Mouse (Mus musculus) splenic B cell, adult 2 months (primary cell): ENCODE data around the gene Ywhaq.

Experiments
- DNase-seq: peaks from one replicate; pipeline ENCODE4 v3.0.0-alpha.2; 2011; ENCODE audit warnings: low read depth, low spot score
- H3K27me3 ChIP-seq: 2 replicates; pipeline ENCODE4 v1.6.1; 2012; ENCODE audit warnings: mild to moderate bottlenecking, low read length, moderate library complexity, mixed read lengths; ENCODE audit not compliant: control insufficient read depth, poor library complexity, insufficient read depth, severe bottlenecking
- H3K36me3 ChIP-seq: 2 replicates; pipeline ENCODE4 v1.6.1; 2012; ENCODE audit warnings: mild to moderate bottlenecking, low read length, moderate library complexity, mixed read lengths; ENCODE audit not compliant: control insufficient read depth, poor library complexity, insufficient read depth, severe bottlenecking

Ywhaq gene

DNA sequence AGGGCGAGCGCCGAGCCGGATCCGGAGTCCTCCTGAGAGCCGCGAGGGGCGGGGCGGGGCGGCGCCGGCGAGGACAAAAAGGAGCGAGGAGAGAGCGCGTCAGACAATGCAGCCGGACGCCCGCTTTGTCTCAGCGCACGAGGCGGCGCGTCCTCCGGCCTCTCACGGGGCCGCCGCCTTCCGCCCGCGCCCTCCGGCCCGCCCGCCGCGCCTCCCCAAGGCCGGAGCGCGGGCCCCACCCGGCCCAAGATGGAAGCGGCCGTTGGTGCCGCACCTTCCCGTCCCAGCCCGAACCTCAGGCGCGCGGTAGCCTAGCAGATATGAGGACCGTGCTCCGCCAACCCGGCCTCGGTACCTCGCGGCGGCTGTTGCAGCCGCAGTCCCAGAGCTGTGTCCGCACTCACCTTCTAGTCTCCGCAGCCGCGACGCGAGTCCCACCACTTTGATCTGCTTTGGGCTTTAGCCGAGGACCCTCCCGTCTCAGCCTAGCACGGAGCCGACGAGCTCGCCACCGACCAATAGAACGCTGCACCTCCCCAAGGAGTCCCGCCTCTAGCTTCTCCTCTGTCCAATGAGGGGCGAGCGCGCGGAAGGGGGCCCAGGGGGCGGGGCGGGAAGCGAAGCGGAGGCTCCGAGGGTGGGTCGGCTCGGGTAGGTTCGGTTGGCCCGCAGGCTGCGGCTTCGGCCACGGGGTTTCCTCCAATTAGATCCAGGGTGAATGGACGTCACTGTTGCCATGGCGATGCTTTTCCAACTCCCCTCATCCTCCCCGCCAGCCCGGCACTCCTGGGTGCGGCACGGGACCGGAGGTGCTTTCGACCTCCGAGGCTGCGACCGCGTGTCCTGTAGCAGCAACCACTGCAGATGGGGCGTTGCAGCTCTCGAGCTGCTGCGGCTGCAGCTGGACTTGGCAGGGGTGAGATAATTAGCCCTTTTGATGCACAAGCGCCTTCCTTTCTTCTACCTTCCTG, at the start of gene Ywhaq:
Ywhaq (minus strand) TSS at position 538 of the 971 bp plus-strand sequence.
- Histone ChIP-seq H3K27me3 (no peaks in the 10 kb centered on the region), H3K36me3 (peaks cover 11% of the 10 kb centered on the region)
- peak; percentile 96 for DNase-seq

GRCm38 (mm10) chr12:21463448-21463891, 46.0 kb upstream of the Ywhaq start:
- Histone ChIP-seq H3K36me3 (no peaks in the 10 kb centered on the region), H3K27me3 (no peaks in the 10 kb centered on the region)
- peak; percentile 65 for DNase-seq

DNA sequence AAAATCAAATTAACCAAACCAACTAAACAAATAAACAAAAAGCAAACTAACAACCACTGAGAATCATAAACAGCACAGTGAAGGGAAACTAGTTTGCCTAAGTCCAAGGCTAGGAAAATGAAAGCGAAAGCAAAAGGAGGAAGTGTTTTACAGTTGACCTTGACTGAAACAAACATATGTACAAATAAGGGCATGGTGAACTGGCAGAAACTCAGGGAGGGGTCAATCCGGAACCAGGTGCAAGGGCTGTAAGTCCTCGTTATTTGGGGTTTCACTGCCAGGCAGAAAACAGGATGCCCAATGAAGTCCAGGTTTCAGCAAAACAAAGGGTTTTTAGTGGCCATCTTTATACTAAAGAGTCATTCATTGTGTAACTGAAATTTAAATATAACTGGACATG, 45.2 kb upstream of the Ywhaq start:
- Histone ChIP-seq H3K27me3 (no peaks in the 10 kb centered on the region), H3K36me3 (no peaks in the 10 kb centered on the region)
- peak; percentile 78 for DNase-seq

GRCm38 (mm10) chr12:21459681-21460080, 42.2 kb upstream of the Ywhaq start:
- no peaks in the 10 kb centered on the region for H3K27me3 ChIP-seq
- no peaks in the 10 kb centered on the region for H3K36me3 ChIP-seq
- DNase-seq = peak; percentile 44

- Histone ChIP-seq H3K36me3 (no peaks in the 10 kb centered on the region), H3K27me3 (no peaks in the 10 kb centered on the region)
- no peak for DNase-seq
These were observed 38.6 kb upstream of the Ywhaq start for GRCm38 (mm10) chr12:21456021-21456420.

- no peak for DNase-seq
These were observed 34.3 kb upstream of the Ywhaq start for GRCm38 (mm10) chr12:21451752-21452151.

GRCm38 (mm10) chr12:21451351-21451750, 33.9 kb upstream of the Ywhaq start:
- H3K36me3 ChIP-seq = no peaks in the 10 kb centered on the region
- no peaks in the 10 kb centered on the region for H3K27me3 ChIP-seq
- DNase-seq = no peak

More at GRCm38 (mm10) chr12:21451752-21452151, 34.3 kb upstream of the Ywhaq start:
- H3K27me3 ChIP-seq = no peaks in the 10 kb centered on the region
- no peaks in the 10 kb centered on the region for H3K36me3 ChIP-seq

DNA sequence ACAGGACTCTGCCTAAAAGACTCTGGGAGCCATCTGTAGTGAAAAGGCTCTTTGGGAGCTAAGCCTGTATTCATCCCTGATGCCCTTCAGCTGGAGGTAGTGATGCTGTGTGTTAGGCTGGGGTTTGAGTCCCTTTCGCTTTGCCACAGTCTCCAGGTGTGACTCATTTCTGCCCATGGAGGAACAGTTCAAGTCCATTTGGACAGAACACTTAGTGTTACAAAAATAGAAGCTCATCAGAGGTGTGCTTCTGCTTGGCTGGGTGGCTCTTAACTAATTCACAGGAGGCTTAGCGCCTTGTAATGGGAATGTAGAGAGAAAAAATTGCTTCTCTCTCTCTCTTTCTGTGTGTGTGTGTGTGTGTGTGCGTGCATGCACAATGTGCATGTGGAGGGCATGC, 26.3 kb upstream of the Ywhaq start:
- H3K36me3 ChIP-seq = no peaks in the 10 kb centered on the region
- no peaks in the 10 kb centered on the region for H3K27me3 ChIP-seq
- no peak for DNase-seq

DNA sequence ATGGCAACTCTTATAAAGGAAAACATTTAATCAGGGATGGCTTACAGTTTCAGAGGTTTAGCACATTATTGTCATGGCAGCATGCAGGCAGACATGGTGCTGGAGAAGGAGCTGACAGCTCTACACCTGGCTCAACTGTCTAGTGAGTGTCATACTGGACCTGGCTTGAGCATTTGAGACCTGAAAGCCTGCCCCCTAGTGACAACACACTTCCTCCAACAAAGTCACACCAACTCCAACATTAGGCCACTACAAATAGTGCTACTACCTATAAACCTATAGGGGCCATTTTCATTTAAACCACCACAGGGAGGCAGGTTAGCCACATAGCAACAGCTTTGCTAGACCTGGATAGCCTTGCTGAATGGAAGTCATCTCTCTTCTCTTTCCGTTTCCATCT, 24.4 kb upstream of the Ywhaq start:
- Histone ChIP-seq H3K27me3 (no peaks in the 10 kb centered on the region), H3K36me3 (no peaks in the 10 kb centered on the region)
- DNase-seq = peak; percentile 40

DNA sequence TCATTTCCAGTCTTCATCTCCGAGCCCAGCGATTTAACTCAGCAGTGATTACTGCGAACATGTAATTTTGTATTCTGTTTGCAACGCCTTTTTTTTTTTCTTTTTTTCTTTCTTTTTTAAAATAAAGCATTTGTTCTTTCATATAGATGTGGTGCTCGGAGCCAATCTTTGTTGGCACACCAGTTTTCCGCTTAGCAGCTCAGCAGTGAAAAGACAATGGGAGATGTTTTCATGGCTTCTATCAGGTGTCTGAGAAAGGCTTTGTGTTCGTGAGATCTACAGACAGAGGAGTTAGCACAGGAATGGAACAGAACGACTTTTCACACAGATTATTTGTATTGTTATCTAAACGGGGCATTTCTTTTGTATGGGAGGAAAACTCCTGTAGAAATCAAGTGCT, 22.0 kb upstream of the Ywhaq start:
- Histone ChIP-seq H3K27me3 (no peaks in the 10 kb centered on the region), H3K36me3 (no peaks in the 10 kb centered on the region)
- DNase-seq = no peak

- Histone ChIP-seq H3K27me3 (no peaks in the 10 kb centered on the region), H3K36me3 (no peaks in the 10 kb centered on the region)
- no peak for DNase-seq
These were observed 21.4 kb upstream of the Ywhaq start for GRCm38 (mm10) chr12:21438750-21439394.

GRCm38 (mm10) chr12:21438294-21438693, 20.9 kb upstream of the Ywhaq start:
- Histone ChIP-seq H3K36me3 (no peaks in the 10 kb centered on the region), H3K27me3 (no peaks in the 10 kb centered on the region)
- DNase-seq = no peak

GRCm38 (mm10) chr12:21431950-21432349, 14.5 kb upstream of the Ywhaq start:
- DNase-seq = no peak
- H3K36me3 ChIP-seq = no peaks in the 10 kb centered on the region

DNA sequence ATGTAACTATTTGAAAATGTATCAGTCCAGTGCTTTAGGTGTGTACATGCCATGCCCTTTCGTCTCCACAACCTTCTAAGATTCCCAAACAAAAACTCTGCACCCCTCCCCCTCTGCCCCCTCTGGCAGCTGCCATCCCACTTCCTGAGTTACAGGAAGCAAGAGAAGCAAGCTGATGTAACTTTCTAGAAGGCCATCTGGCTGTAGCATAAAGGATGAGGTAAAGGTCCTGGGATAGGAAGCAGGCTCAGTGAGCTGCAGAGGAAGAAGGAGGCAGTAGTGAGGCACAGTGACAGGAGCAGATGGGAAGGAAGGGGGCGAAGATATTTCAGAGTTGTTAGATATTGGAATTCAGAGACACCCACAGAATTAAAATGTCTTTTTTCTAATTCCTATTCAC, 13.6 kb upstream of the Ywhaq start:
- no peak for DNase-seq
- Histone ChIP-seq H3K36me3 (no peaks in the 10 kb centered on the region), H3K27me3 (no peaks in the 10 kb centered on the region)

More at GRCm38 (mm10) chr12:21431950-21432349, 14.5 kb upstream of the Ywhaq start:
- no peaks in the 10 kb centered on the region for H3K27me3 ChIP-seq

DNA sequence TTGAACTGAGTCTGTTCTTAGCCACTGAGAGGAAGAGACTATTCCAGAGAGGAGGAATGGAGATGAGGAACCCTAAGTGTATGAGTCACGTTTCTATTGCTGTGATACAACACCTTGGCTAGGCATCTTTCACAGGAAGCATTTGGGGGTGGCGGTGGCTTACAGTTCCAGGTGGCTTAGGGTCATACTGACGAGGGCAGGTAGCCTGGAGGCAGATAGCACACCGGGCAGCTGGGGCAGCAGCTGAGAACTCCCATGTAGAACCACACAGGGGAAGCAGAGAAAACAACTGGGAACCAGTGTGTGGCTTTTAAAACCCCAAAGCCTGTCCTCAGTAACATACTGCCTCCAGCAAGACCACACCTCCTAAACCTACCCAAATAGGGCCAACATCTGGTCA, 12.7 kb upstream of the Ywhaq start:
- Histone ChIP-seq H3K27me3 (no peaks in the 10 kb centered on the region), H3K36me3 (no peaks in the 10 kb centered on the region)
- DNase-seq = no peak
